Mouse (Mus musculus) thymus, adult 2 months (tissue): Measurements from ENCODE around the gene AI481877.

Experiments
- CTCF ChIP-seq: fragments of 200-500 bp; IDR thresholded peaks from 2 replicates; pipeline ENCODE4 v1.5.1; 2012; ENCODE audit warnings: mild to moderate bottlenecking, control low read depth, low read length, moderate library complexity, borderline replicate concordance; ENCODE audit not compliant: control insufficient read depth, poor library complexity, insufficient read depth; ENCODE audit errors: extremely low read depth
- POLR2A ChIP-seq: fragments of 200-500 bp; IDR thresholded peaks from 2 replicates; pipeline ENCODE4 v1.6.1; 2012; ENCODE audit warnings: mild to moderate bottlenecking, low read length, control low read depth, moderate library complexity; ENCODE audit not compliant: control insufficient read depth, poor library complexity, insufficient read depth; ENCODE audit errors: extremely low read depth

DNA sequence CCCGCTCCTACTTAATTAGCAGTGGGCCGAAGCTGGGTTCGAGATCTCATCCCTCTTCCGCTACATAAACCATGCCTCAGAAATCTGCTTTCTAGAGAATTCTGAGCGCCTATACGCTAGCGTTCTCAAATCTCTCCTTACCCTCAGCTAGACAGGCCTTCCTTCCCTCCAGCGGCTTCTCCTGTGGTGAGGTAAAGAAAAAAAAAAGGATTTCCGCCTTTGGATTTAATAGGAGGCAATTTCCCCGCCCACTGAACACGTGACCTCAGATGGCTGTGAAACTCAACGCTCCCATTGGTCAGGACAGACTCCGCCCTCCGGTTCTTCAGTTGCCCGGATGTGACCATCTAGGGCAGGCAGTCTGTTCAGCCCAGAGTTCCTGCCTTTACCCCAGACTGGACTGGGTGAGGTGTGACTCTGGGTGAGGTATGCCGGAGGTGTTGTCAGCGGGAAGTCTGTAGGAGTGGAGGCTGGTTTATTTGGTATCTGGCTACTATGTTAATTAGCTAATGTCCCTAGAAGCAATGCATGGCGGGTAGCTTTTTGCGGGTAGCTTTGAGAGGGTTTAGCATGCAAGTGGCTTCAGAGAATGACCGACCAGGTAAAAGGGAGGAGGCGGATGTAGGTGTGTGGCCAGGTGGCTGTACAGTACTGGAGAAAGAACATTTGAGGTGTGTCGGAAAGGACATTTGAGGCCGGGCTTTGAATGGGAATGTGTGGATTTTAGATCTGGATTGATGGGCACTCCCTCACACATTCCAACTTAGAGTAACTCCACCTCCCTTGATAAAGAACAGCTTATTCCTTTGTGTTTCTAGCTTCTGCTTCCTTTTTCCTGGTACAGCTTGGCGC is 20.9 kb downstream of the AI481877 start:
- no peak for TF ChIP-seq CTCF
- no peak for TF ChIP-seq POLR2A
